Mouse (Mus musculus) retina, adult 2 months (tissue): ENCODE results near the gene Klk1b11.
"Not testable (repeated sequence)": the region's sequence is repeated elsewhere in the genome, so short reads cannot be mapped to it uniquely, and the experiment has no call there.

Experiments
- DNase-seq: peaks from one replicate; pipeline ENCODE4 v3.0.0-alpha.2; 2012; ENCODE audit warnings: low read depth, low spot score

Gene Klk1b11

DNA sequence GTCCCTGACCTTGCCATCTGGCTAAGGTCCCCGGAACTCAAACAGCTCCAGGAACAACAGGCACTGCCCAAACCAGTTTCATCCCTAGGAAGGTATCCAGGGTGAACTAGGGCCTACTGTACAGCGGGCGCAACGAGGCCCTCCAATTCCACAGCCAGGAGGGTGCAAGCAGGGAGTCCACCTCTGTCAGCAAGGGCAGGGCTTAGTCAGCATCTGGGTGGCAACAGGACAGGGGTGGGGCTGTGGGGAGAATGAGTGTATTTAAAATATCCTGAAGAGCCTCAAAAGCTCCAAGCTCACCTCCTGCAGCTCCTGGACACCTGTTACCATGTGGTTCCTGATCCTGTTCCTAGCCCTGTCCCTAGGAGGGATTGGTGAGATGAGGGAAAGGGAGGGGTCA is at the start of gene Klk1b11:
TSS of gene Klk1b11 (plus strand) at position 301 of the 400 bp plus-strand sequence.
- not testable (repeated sequence) for DNase-seq

DNA sequence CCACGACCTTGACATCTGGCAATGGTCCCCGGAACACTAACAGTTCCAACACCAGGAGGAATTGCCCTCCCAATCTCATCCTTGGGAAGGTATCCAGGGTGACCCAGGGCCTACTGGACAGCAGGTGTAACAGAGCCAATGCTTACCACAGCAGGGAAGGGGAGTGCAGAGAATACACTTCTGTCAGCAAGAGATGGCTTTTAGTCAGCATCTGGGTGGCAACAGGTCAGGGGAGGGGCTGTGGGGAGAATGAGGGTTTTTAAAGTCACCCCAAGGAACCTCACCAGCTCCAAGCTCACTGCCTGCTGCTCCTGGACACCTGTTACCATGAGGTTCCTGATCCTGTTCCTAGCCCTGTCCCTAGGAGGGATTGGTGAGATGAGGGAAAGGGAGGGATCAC is 45.3 kb upstream of the Klk1b11 start, which contains the start of gene Klk1b8:
TSS of gene Klk1b8 (plus strand) at position 301 of the 400 bp plus-strand sequence.
- DNase-seq, result no peak

DNA sequence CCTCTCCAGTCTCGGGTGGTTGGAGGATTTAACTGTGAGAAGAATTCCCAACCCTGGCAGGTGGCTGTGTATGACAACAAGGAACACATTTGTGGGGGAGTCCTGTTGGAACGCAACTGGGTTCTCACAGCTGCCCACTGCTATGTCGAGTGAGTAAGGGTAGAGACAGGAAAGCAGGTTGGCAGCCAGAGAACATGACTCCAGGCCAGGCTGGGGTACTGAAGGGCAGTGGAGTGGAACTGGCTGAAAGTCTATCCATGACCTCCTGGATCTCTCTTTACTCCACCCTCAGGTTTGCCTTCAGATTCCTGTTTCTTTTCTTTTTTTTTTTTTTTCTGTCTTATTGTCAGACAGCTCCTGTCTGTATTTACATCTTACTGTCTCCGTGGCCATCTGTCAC is 43.0 kb upstream of the Klk1b11 start:
- no peak for DNase-seq

DNA sequence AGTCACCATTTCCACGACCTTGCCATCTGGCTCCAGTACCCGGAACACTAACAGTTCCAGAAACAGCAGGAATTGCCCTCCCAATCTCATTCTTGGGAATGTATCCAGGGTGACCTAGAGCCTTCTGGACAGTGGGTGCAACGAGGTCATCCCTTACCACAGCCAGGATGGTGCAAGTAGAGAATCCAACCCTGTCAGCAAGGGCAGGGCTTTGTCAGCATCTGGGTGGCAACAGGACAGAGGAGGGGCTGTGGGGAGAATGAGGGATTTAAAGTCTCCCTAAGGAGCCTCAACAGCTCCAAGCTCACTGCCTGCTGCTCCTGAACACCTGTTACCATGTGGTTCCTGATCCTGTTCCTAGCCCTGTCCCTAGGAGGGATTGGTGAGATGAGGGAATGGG is 29.2 kb upstream of the Klk1b11 start, which contains the start of gene Klk1b1:
TSS of gene Klk1b1 (plus strand) at position 301 of the 400 bp plus-strand sequence.
- no peak for DNase-seq

DNA sequence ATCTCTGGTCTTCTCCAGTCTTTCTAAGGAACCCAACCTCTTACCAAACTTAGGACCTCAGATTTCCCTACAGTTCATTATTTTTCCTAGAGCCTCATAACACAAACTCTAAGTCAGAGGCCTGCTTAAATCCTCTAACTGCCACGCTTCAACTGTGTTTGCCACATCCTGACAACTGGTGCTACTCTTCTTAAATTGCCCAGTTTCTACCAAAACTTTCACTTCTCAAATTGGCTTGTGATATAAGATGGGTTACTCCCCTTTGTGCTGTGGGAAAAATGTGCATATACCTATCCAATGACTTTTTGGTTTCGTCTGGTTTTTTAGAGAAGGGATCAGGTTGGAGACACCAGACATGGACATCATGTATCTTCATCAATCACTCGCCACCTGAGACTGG is 28.6 kb upstream of the Klk1b11 start:
- DNase-seq, result no peak

DNA sequence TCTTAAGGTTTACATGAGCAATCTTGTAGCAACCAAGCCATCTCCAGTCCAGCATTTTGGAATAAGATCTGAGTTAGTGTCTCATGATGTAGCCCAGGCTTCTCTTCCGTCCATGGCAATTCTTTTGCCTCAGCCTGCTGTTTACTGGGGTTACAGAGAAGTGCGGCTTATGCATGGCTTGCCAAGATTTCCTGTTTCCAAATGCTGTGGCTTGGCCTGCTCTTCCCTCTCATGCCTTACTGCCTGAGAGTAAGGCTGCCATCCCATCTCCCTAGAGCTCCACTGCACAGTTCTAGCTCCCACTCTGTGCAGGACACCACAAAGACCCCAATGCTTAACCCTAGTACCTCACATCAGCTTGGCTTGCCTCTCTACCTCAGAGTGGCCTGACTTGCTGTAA is 28.1 kb upstream of the Klk1b11 start:
- DNase-seq, result no peak

DNA sequence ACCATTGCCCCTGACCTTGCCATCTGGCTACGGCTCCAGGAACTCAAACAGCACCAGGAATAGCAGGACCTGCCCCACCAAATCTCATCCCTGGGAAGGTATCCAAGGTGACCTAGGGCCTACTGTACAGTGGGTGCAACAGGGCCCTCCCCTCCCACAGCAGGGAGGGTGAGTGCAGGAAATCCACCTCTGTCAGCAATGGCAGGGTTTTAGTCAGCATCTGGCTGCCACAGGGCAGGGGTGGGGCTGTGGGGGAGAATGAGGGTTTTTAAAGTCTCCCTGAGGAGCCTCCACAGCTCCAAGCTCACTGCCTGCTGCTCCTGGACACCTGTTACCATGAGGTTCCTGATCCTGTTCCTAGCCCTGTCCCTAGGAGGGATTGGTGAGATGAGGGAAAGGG is 19.9 kb upstream of the Klk1b11 start, which contains the start of gene Klk1b9:
TSS of gene Klk1b9 (plus strand) at position 301 of the 400 bp plus-strand sequence.
- not testable (repeated sequence) for DNase-seq

DNA sequence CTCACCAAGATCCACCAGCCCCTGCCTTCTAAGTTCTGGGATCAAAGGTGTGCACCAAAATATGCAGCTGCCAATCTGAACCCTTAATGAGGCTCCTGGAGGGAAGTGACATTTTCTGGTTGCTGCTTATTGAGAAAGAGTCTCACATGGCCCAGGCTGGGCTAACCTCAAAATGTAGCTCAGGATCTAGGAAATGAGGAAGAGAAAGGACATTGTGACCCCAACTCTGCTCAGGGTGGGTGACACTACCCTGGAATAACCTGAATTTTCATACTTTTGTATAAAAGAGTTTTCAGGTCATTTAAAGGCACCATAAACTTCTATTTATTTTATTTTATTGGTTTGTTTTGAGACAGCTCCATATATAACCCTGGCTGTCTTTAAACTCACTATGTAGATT is 10.0 kb upstream of the Klk1b11 start:
- no peak for DNase-seq

DNA sequence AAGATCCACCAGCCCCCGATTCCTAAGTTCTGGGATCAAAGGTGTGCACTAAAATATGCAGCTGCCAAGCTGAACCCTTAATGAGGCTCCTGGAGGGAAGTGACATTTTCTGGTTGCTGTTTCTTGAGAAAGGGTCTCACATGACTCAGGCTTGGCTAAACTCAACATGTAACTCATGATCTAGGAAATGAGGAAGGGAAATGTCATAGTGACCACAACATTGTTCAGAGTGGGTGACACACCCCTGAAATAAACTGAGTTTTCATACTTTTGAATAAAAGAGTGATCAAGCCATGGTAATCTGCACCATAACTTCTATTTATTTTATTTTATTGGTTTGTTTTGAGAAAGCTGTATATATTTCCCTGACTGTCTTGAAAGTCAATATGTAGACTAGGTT is 856 bp upstream of the Klk1b11 start:
- DNase-seq, result not testable (repeated sequence)

DNA sequence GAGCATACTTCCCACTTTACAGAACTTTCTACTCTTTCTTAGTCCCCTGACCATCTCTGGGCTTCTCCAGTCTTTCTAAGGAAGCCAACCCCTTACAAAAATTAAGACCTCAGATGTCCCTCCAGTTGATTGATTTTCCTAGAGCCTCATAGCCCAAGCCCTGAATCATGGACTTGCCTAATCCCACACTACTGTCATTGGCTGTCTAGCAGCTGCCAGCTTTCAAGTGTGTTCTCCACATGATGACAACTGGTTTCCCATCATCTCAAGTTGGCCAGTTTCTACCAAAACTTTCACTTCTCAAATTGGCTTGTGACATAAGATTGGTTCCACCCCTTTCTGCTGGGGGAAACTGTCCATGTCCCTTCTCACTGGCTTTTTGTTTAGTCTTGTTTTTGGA is 9.2 kb downstream of the Klk1b11 start:
- DNase-seq, result no peak

DNA sequence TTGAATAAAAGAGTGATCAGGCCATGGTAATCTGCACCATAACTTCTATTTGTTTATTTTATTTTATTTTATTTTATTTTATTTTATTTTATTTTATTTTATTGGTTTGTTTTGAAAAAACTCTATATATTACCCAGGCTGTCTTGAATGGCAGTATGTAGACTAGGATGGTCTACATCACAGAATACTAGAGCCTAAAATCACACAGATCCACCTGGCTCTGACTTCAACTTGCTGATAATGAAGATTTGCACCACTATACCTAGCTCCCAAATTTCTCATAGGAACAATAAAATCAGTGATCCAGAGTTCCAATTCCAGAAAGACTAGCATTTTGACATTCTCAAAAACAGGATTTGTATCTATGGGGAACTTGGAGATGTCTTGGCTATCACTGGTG is 16.2 kb downstream of the Klk1b11 start, which contains the start of gene Klk1b26:
TSS of gene Klk1b26 (plus strand) at position 301 of the 400 bp plus-strand sequence.
- DNase-seq, result not testable (repeated sequence)

DNA sequence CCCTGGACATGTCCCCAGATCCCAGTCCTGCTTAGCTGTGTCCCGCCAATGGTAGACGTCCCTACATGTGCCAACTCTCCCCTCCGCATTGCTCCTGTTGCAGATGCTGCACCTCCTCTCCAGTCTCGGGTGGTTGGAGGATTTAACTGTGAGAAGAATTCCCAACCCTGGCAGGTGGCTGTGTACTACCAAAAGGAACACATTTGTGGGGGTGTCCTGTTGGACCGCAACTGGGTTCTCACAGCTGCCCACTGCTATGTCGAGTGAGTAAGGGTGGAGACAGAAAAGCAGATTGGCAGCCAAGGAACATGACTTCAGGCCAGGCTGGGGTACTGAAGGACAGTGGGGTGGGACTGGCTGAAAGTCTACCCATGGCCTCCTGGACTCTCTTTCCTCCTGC is 19.0 kb downstream of the Klk1b11 start:
- DNase-seq, result not testable (repeated sequence)

DNA sequence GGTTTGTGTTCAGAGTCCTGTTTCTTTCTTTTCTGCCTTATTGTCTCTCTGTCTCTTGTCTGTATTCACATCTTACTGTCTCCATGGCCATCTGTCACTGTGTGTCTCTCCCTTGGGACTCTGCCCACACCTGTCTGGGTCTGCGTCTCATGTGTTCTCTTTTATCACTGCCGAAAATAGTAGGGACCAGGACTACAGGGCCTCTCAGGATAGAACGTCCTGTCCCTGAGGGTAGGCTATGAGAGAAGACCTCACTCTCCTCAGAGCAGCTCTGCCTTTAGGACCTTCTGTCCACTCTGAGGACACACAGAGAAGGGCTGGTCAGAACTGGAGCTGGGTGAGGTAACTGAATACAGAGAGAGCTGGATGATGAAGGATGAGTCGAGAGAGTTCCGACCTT is 19.4 kb downstream of the Klk1b11 start:
- no peak for DNase-seq
